Mouse (Mus musculus) C2C12 (cell line): ENCODE data around the gene Akap2.

Experiments used
- CEBPB ChIP-seq: IDR thresholded peaks from one replicate; pipeline ENCODE4 v1.6.1; 2011; ENCODE audit warnings: low read depth, mild to moderate bottlenecking, control low read depth, moderate library complexity
- CTCF ChIP-seq: IDR thresholded peaks from one replicate; pipeline ENCODE4 v1.5.1; 2011; ENCODE audit not compliant: control insufficient read depth, insufficient read depth, insufficient read length
- FOSL1 ChIP-seq: IDR thresholded peaks from one replicate; pipeline ENCODE4 v1.8.0; 2011; ENCODE audit warnings: mild to moderate bottlenecking, low read length; ENCODE audit not compliant: poor library complexity, insufficient read depth, severe bottlenecking
- MAX ChIP-seq: IDR thresholded peaks from one replicate; pipeline ENCODE4 v1.6.1; 2011; ENCODE audit warnings: mild to moderate bottlenecking, control low read depth
- MYOD1 ChIP-seq: IDR thresholded peaks from one replicate; pipeline ENCODE4 v1.6.1; 2011; ENCODE audit warnings: low read depth; ENCODE audit not compliant: control insufficient read depth, insufficient read length
- MYOG ChIP-seq: IDR thresholded peaks from one replicate; pipeline ENCODE4 v1.6.1; 2011; ENCODE audit not compliant: control insufficient read depth, insufficient read length; ENCODE audit errors: extremely low read depth
- USF1 ChIP-seq: IDR thresholded peaks from one replicate; pipeline ENCODE4 v1.6.1; 2011; ENCODE audit warnings: low read depth, mild to moderate bottlenecking, control low read depth, moderate library complexity

GRCm38 (mm10) chr4:57845541-57846210 lies 128.2 kb downstream of the Akap2 start:
- TF ChIP-seq MAX (no peak), CTCF (no peak), USF1 (no peak), CEBPB (no peak), FOSL1 (no peak), MYOG (no peak), MYOD1 (no peak)
